Mouse (Mus musculus): ENCODE measurements around the gene Szt2.

Szt2 gene

GRCm38 (mm10) chr4:118410871-118411270 lies 1.8 kb upstream of the Szt2 start:
- DNase-seq: no peak

- no peak for DNase-seq
Observed at GRCm38 (mm10) chr4:118402701-118403100, 6.4 kb downstream of the Szt2 start.

GRCm38 (mm10) chr4:118401918-118402317 lies 7.2 kb downstream of the Szt2 start:
- DNase-seq: no peak

GRCm38 (mm10) chr4:118401421-118401820 lies 7.7 kb downstream of the Szt2 start:
- no peak for DNase-seq

- DNase-seq: no peak
Observed at GRCm38 (mm10) chr4:118398400-118398799, 10.7 kb downstream of the Szt2 start.

GRCm38 (mm10) chr4:118396433-118396832 lies 12.6 kb downstream of the Szt2 start:
- no peak for DNase-seq

- DNase-seq: no peak
Observed at GRCm38 (mm10) chr4:118395289-118395688, 13.8 kb downstream of the Szt2 start.

GRCm38 (mm10) chr4:118394505-118394904 lies 14.6 kb downstream of the Szt2 start:
- no peak for DNase-seq

GRCm38 (mm10) chr4:118390146-118390545 lies 18.9 kb downstream of the Szt2 start:
- no peak for DNase-seq

GRCm38 (mm10) chr4:118387316-118387715 lies 21.8 kb downstream of the Szt2 start:
- DNase-seq: no peak

- no peak for DNase-seq
Observed at GRCm38 (mm10) chr4:118383271-118383670, 25.8 kb downstream of the Szt2 start.

- DNase-seq: no peak
Observed at GRCm38 (mm10) chr4:118375999-118376398, 33.1 kb downstream of the Szt2 start.

- DNase-seq: no peak
Observed at GRCm38 (mm10) chr4:118371822-118372221, 37.3 kb downstream of the Szt2 start.

GRCm38 (mm10) chr4:118368616-118369015 lies 40.5 kb downstream of the Szt2 start:
- no peak for DNase-seq

GRCm38 (mm10) chr4:118367551-118367950 lies 41.5 kb downstream of the Szt2 start:
- no peak for DNase-seq

GRCm38 (mm10) chr4:118365991-118366390 lies 43.1 kb downstream of the Szt2 start:
- no peak for DNase-seq

- DNase-seq: no peak
Observed at GRCm38 (mm10) chr4:118364641-118365040, 44.4 kb downstream of the Szt2 start.

GRCm38 (mm10) chr4:118363985-118364384 lies 45.1 kb downstream of the Szt2 start:
- DNase-seq: no peak

- no peak for DNase-seq
Observed at GRCm38 (mm10) chr4:118362879-118363278, 46.2 kb downstream of the Szt2 start.

GRCm38 (mm10) chr4:118361451-118361850 lies 47.6 kb downstream of the Szt2 start:
- DNase-seq: no peak

- peak; percentile 89 for DNase-seq
Observed at GRCm38 (mm10) chr4:118359896-118360720, 49.0 kb downstream of the Szt2 start.

- no peak for DNase-seq
Observed at GRCm38 (mm10) chr4:118359211-118359895, 49.7 kb downstream of the Szt2 start.

GRCm38 (mm10) chr4:118358159-118358895 lies 50.7 kb downstream of the Szt2 start:
- no peak for DNase-seq

- DNase-seq: no peak
Observed at GRCm38 (mm10) chr4:118357504-118357903, 51.6 kb downstream of the Szt2 start.

All from embryo, embryonic 11 days (tissue).